Mouse (Mus musculus) lung, postnatal 0 days (tissue): Measurements from ENCODE around the gene Gnpat. TPM values are rescaled to one million over a fixed set of nuclear protein-coding genes. Genes with fewer than 3 reads are reported as not detected.

Source experiments
- ATAC-seq: fragments of 200-750 bp; cut with Nextera tagmentation; 2 replicates; pipeline ENCODE4 v1.8.0; 2017; ENCODE audit warnings: moderate library complexity
- DNase-seq: peaks from one replicate; pipeline ENCODE4 v3.0.0-alpha.2; 2016; ENCODE audit warnings: low spot score
- H3K27ac ChIP-seq: fragments of 300-500 bp; sonication (generic); 2 replicates; pipeline ENCODE4 v1.5.1; 2014; ENCODE audit warnings: antibody characterized with exemption, mild to moderate bottlenecking, low read length, mixed read lengths
- H3K27me3 ChIP-seq: fragments of 300-500 bp; sonication (generic); replicated peaks from 2 replicates; pipeline ENCODE4 v1.6.1; 2014; ENCODE audit warnings: low read length, mixed read lengths; ENCODE audit not compliant: insufficient read depth
- H3K36me3 ChIP-seq: fragments of 300-500 bp; sonication (generic); 2 replicates; pipeline ENCODE4 v1.6.1; 2014; ENCODE audit warnings: low read length, mixed read lengths; ENCODE audit not compliant: insufficient read depth
- H3K4me1 ChIP-seq: fragments of 300-500 bp; sonication (generic); 2 replicates; pipeline ENCODE4 v1.6.1; 2014; ENCODE audit warnings: antibody characterized with exemption, low read depth, low read length, mixed read lengths; ENCODE audit not compliant: insufficient read depth
- H3K4me2 ChIP-seq: fragments of 300-500 bp; sonication (generic); replicated peaks from 2 replicates; pipeline ENCODE4 v1.6.1; 2014; ENCODE audit warnings: low read depth, mild to moderate bottlenecking, low read length, moderate library complexity, mixed read lengths
- H3K4me3 ChIP-seq: fragments of 300-500 bp; sonication (generic); 2 replicates; pipeline ENCODE4 v1.5.1; 2014; ENCODE audit warnings: low read depth, low read length
- H3K9ac ChIP-seq: fragments of 300-500 bp; sonication (generic); replicated peaks from 2 replicates; pipeline ENCODE4 v1.6.1; 2014; ENCODE audit warnings: low read depth, mild to moderate bottlenecking
- H3K9me3 ChIP-seq: fragments of 300-500 bp; sonication (generic); 2 replicates; pipeline ENCODE4 v1.6.1; 2016; ENCODE audit warnings: low read length, mixed read lengths
- CTCF ChIP-seq: IDR thresholded peaks from 2 replicates; pipeline ENCODE4 v1.5.1; 2016; ENCODE audit warnings: antibody characterized with exemption, mild to moderate bottlenecking
- EP300 ChIP-seq: IDR thresholded peaks from 2 replicates; pipeline ENCODE4 v1.6.1; 2016; ENCODE audit warnings: antibody characterized with exemption, mild to moderate bottlenecking, control low read depth
- whole genome bisulfite sequencing: fragments of 180-500 bp; shearing (Covaris S2); extraction: QIAGEN DNeasy Blood & Tissue Kit; methylation state at CpG from one replicate; pipeline ENCODE4 v1.1.7; 2014; 5-methylcytosine and 5-hydroxymethylcytosine counted together
- polyA plus RNA-seq: library from polyadenylated mRNA; unstranded; fragments of >200 nt; fragmentation: Nextera tagmentation; extraction: Ambion mirVana; gene quantifications from 2 replicates; pipeline ENCODE4 v1.2.1, GENCODE M21; 2015

The Gnpat gene
- polyA plus RNA-seq, 1 experiment from 2014 or later = 71.5 TPM

- no peak for DNase-seq
- peaks cover 3% of the 10 kb centered on the region; the same call in 1 of the 2 replicates for H3K4me1 ChIP-seq
- H3K27ac ChIP-seq = no peak overlapping the region
- H3K4me3 ChIP-seq = no peak overlapping the region
- no peak for TF ChIP-seq CTCF
- no peak for TF ChIP-seq EP300
- 0 out of 2 replicates have a peak, but pooled peaks cover 4% of the 10 kb centered on the region for H3K36me3 ChIP-seq
- WGBS = 49% methylated on average over 2 of the region's 2 CpGs
- ATAC-seq = no peak
- H3K27me3 ChIP-seq = no peaks in the 10 kb centered on the region
- no peak overlapping the region for H3K4me2 ChIP-seq
- no peaks in the 10 kb centered on the region for H3K9me3 ChIP-seq
- H3K9ac ChIP-seq = no peak overlapping the region
These were observed 4.3 kb downstream of the Gnpat start for GRCm38 (mm10) chr8:124867126-124867525.

GRCm38 (mm10) chr8:124869708-124870107 lies 6.9 kb downstream of the Gnpat start:
- Histone ChIP-seq H3K9ac (no peak overlapping the region), H3K36me3 (peaks cover 20% of the 10 kb centered on the region; the same call in 1 of the 2 replicates), H3K4me2 (no peak overlapping the region), H3K4me1 (peaks cover 3% of the 10 kb centered on the region; the same call in 1 of the 2 replicates), H3K4me3 (no peak overlapping the region), H3K9me3 (no peaks in the 10 kb centered on the region), H3K27ac (no peak overlapping the region), H3K27me3 (no peaks in the 10 kb centered on the region)
- TF ChIP-seq EP300 (no peak), CTCF (no peak)
- DNase-seq (no peak), ATAC-seq (no peak)
- WGBS = 70% methylated on average over 6 of the region's 6 CpGs

DNA sequence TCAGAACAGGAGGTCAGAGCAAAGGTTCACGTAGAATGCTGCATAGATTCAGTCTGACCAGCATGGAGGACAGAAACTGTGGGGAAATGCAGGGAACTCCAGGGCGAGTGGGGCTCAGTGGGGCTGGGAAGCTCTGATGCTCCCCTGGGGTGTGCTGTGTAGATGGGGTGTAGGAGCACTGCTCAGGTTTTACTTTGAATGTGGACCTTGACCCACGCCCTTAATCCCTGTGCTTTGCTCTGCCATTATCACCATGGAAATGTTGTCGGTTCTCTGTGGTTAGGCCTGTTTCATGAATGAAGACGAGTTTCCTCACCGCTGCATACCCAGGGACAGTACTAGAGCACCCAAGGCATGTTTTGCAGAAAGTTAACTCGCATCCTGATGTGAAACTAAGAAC lies 8.6 kb downstream of the Gnpat start:
- Histone ChIP-seq H3K27ac (no peak overlapping the region), H3K4me1 (peaks cover under 1% of the 10 kb centered on the region; the same call in 1 of the 2 replicates), H3K9me3 (no peaks in the 10 kb centered on the region), H3K27me3 (no peaks in the 10 kb centered on the region), H3K4me2 (no peak overlapping the region), H3K9ac (no peak overlapping the region), H3K36me3 (peaks cover 30% of the 10 kb centered on the region; the same call in 1 of the 2 replicates), H3K4me3 (no peak overlapping the region)
- 90% methylated on average over 7 of the region's 7 CpGs for WGBS
- no peak for TF ChIP-seq CTCF
- no peak for TF ChIP-seq EP300
- DNase-seq (no peak), ATAC-seq (no peak)

DNA sequence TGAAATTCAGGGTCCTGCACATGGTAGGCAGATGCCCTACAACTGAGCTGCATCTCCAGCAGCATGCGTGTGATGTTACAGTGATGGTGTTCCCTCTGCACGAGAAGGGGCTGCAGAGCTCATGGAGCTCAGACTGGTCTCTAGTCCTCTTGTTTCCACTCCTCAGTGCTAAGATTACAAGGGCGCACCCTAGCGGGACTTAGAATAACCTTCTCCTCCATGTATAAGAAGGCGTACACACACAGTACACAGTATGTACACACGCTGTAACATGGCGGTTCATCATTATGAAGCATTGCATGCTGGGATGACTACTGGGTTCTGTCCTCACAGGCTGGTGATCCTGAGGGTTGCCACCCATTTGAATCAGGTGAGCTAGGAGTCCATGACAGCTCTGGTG lies 9.2 kb downstream of the Gnpat start:
- Histone ChIP-seq H3K9me3 (no peaks in the 10 kb centered on the region), H3K4me1 (no peaks in the 10 kb centered on the region; the same call in 1 of the 2 replicates), H3K27me3 (no peaks in the 10 kb centered on the region), H3K4me2 (no peak overlapping the region), H3K36me3 (peaks cover 30% of the 10 kb centered on the region; the same call in 1 of the 2 replicates), H3K27ac (no peak overlapping the region), H3K9ac (no peak overlapping the region), H3K4me3 (no peak overlapping the region)
- no peak for TF ChIP-seq CTCF
- no peak for TF ChIP-seq EP300
- WGBS = 90% methylated on average over 7 of the region's 7 CpGs
- ATAC-seq (0 out of 2 replicates have a peak, but pooled peaks have one; percentile 9), DNase-seq (no peak)

GRCm38 (mm10) chr8:124872690-124873089 lies 9.9 kb downstream of the Gnpat start:
- Histone ChIP-seq H3K4me1 (no peaks in the 10 kb centered on the region; the same call in 1 of the 2 replicates), H3K27me3 (no peaks in the 10 kb centered on the region), H3K4me3 (no peak overlapping the region), H3K9ac (no peak overlapping the region), H3K9me3 (no peaks in the 10 kb centered on the region), H3K36me3 (peaks cover 30% of the 10 kb centered on the region; the same call in 1 of the 2 replicates), H3K4me2 (no peak overlapping the region), H3K27ac (no peak overlapping the region)
- no peak for TF ChIP-seq CTCF
- TF ChIP-seq EP300 = no peak
- ATAC-seq (peak; percentile 80), DNase-seq (peak; percentile 63)
- WGBS = 65% methylated on average over 5 of the region's 5 CpGs

GRCm38 (mm10) chr8:124878141-124878540 lies 15.3 kb downstream of the Gnpat start:
- WGBS = 90% methylated on average over 5 of the region's 5 CpGs
- Histone ChIP-seq H3K4me2 (no peak overlapping the region), H3K9ac (no peak overlapping the region), H3K27me3 (no peaks in the 10 kb centered on the region), H3K36me3 (peaks cover 56% of the 10 kb centered on the region), H3K4me1 (no peaks in the 10 kb centered on the region), H3K9me3 (no peaks in the 10 kb centered on the region), H3K27ac (no peak overlapping the region), H3K4me3 (no peak overlapping the region)
- no peak for DNase-seq
- TF ChIP-seq EP300 (no peak), CTCF (no peak)
- no peak for ATAC-seq
